Mouse (Mus musculus): Measurements from ENCODE around the gene Chsy1. TPM values are rescaled to one million over a fixed set of nuclear protein-coding genes. Genes with fewer than 3 reads are reported as not detected.

Chsy1 gene
- polyA plus RNA-seq (2015; fragmentation: Nextera tagmentation; extraction: Ambion mirVana), result 10.2 and 12.1 TPM in 2 replicates

- under 1% methylated on average over 84 of the region's 123 CpGs for WGBS
- ATAC-seq (ENCODE audit: insufficient read depth, low FRiP score), result peak; percentile 89
- Histone ChIP-seq H3K9me3 (replicated peaks; ENCODE audit: control insufficient read depth, low read length) (no peaks in the 10 kb centered on the region), H3K27ac (ENCODE audit: low read length) (peak within 1 kb of the TSS; percentile 89), H3K4me3 (replicated peaks; ENCODE audit: low read length) (peak within 1 kb of the TSS; percentile 73), H3K36me3 (ENCODE audit: control insufficient read depth, insufficient read depth, low read length) (no peaks in the 10 kb centered on the region), H3K9ac (ENCODE audit: low read length) (peak within 1 kb of the TSS; percentile 93), H3K4me1 (ENCODE audit: control insufficient read depth, insufficient read depth, low read length) (peaks cover 23% of the 10 kb centered on the region), H3K4me2 (ENCODE audit: low read depth, low read length) (peak within 1 kb of the TSS; percentile 97), H3K27me3 (ENCODE audit: control insufficient read depth, insufficient read depth, low read length) (no peaks in the 10 kb centered on the region)
Observed at GRCm38 (mm10) chr7:66108961-66109854, at the start of gene Chsy1. Chsy1 (plus strand) TSS chr7:66109515.

- peak; percentile 93 for ATAC-seq (ENCODE audit: insufficient read depth, low FRiP score)
- WGBS, result under 1% methylated on average over 64 of the region's 64 CpGs
- Histone ChIP-seq H3K4me2 (ENCODE audit: low read depth, low read length) (peak overlapping the region; percentile 91), H3K4me1 (ENCODE audit: control insufficient read depth, insufficient read depth, low read length) (peaks cover 9% of the 10 kb centered on the region; the same call in 1 of the 2 replicates), H3K27me3 (ENCODE audit: control insufficient read depth, insufficient read depth, low read length) (no peaks in the 10 kb centered on the region), H3K27ac (ENCODE audit: low read length) (peak overlapping the region; percentile 68), H3K36me3 (ENCODE audit: control insufficient read depth, insufficient read depth, low read length) (peaks cover 7% of the 10 kb centered on the region; the same call in 1 of the 2 replicates), H3K4me3 (replicated peaks; ENCODE audit: low read length) (peak overlapping the region; percentile 85), H3K9ac (ENCODE audit: low read length) (peak overlapping the region; percentile 92), H3K9me3 (replicated peaks; ENCODE audit: control insufficient read depth, low read length) (no peaks in the 10 kb centered on the region)
Observed at GRCm38 (mm10) chr7:66060066-66060956, 49.0 kb upstream of the Chsy1 start.

- Histone ChIP-seq H3K4me1 (ENCODE audit: control insufficient read depth, insufficient read depth, low read length) (peaks cover 9% of the 10 kb centered on the region; the same call in 1 of the 2 replicates), H3K27me3 (ENCODE audit: control insufficient read depth, insufficient read depth, low read length) (no peaks in the 10 kb centered on the region), H3K9me3 (replicated peaks; ENCODE audit: control insufficient read depth, low read length) (no peaks in the 10 kb centered on the region), H3K27ac (ENCODE audit: low read length) (no peak overlapping the region; the same call in 1 of the 2 replicates), H3K9ac (ENCODE audit: low read length) (peak overlapping the region; percentile 92), H3K4me3 (replicated peaks; ENCODE audit: low read length) (peak overlapping the region; percentile 85), H3K36me3 (ENCODE audit: control insufficient read depth, insufficient read depth, low read length) (peaks cover 12% of the 10 kb centered on the region; the same call in 1 of the 2 replicates), H3K4me2 (ENCODE audit: low read depth, low read length) (peak overlapping the region; percentile 91)
- WGBS, result 1% methylated on average over 14 of the region's 14 CpGs
- ATAC-seq (ENCODE audit: insufficient read depth, low FRiP score), result no peak
Observed at GRCm38 (mm10) chr7:66061057-66061456, 48.3 kb upstream of the Chsy1 start.

- Histone ChIP-seq H3K9me3 (replicated peaks; ENCODE audit: control insufficient read depth, low read length) (no peaks in the 10 kb centered on the region), H3K36me3 (ENCODE audit: control insufficient read depth, insufficient read depth, low read length) (peaks cover 11% of the 10 kb centered on the region; the same call in 1 of the 2 replicates), H3K27ac (ENCODE audit: low read length) (no peak overlapping the region), H3K27me3 (ENCODE audit: control insufficient read depth, insufficient read depth, low read length) (no peaks in the 10 kb centered on the region), H3K9ac (ENCODE audit: low read length) (no peak overlapping the region), H3K4me3 (replicated peaks; ENCODE audit: low read length) (no peak overlapping the region), H3K4me2 (ENCODE audit: low read depth, low read length) (no peak overlapping the region), H3K4me1 (ENCODE audit: control insufficient read depth, insufficient read depth, low read length) (peaks cover 8% of the 10 kb centered on the region)
- 69% methylated on average over 2 of the region's 2 CpGs for WGBS
- no peak for ATAC-seq (ENCODE audit: insufficient read depth, low FRiP score)
Observed at GRCm38 (mm10) chr7:66076411-66076810, 32.9 kb upstream of the Chsy1 start.

- peaks cover 8% of the 10 kb centered on the region; the same call in 1 of the 2 replicates for H3K36me3 ChIP-seq (ENCODE audit: control insufficient read depth, insufficient read depth, low read length)
- peak within 1 kb of the TSS; percentile 85 for H3K4me2 ChIP-seq (ENCODE audit: low read depth, low read length)
- peak within 1 kb of the TSS; percentile 84 for H3K4me3 ChIP-seq (replicated peaks; ENCODE audit: low read length)
- peak; percentile 100 for ATAC-seq (ENCODE audit: insufficient read depth, low FRiP score)
- H3K27me3 ChIP-seq (ENCODE audit: control insufficient read depth, insufficient read depth, low read length), result no peaks in the 10 kb centered on the region
- peaks cover 14% of the 10 kb centered on the region for H3K4me1 ChIP-seq (ENCODE audit: control insufficient read depth, insufficient read depth, low read length)
- peak within 1 kb of the TSS; percentile 84 for H3K9ac ChIP-seq (ENCODE audit: low read length)
- H3K27ac ChIP-seq (ENCODE audit: low read length), result peak within 1 kb of the TSS; percentile 78
- WGBS, result under 1% methylated on average over 65 of the region's 65 CpGs
- H3K9me3 ChIP-seq (replicated peaks; ENCODE audit: control insufficient read depth, low read length), result no peaks in the 10 kb centered on the region
Observed at GRCm38 (mm10) chr7:66079364-66080230, 29.7 kb upstream of the Chsy1 start, which contains the start of gene Selenos. Selenos (plus strand) TSS chr7:66079649.

GRCm38 (mm10) chr7:66080231-66080613 is 29.1 kb upstream of the Chsy1 start:
- no peaks in the 10 kb centered on the region for H3K9me3 ChIP-seq (replicated peaks; ENCODE audit: control insufficient read depth, low read length)
- peaks cover 14% of the 10 kb centered on the region for H3K4me1 ChIP-seq (ENCODE audit: control insufficient read depth, insufficient read depth, low read length)
- H3K9ac ChIP-seq (ENCODE audit: low read length), result peak overlapping the region; percentile 84
- no peaks in the 10 kb centered on the region for H3K27me3 ChIP-seq (ENCODE audit: control insufficient read depth, insufficient read depth, low read length)
- peaks cover 2% of the 10 kb centered on the region; the same call in 1 of the 2 replicates for H3K36me3 ChIP-seq (ENCODE audit: control insufficient read depth, insufficient read depth, low read length)
- WGBS, result 29% methylated on average over 5 of the region's 5 CpGs
- H3K27ac ChIP-seq (ENCODE audit: low read length), result peak overlapping the region; percentile 78
- no peak for ATAC-seq (ENCODE audit: insufficient read depth, low FRiP score)
- peak overlapping the region; percentile 84 for H3K4me3 ChIP-seq (replicated peaks; ENCODE audit: low read length)
- H3K4me2 ChIP-seq (ENCODE audit: low read depth, low read length), result peak overlapping the region; percentile 85

- Histone ChIP-seq H3K4me3 (replicated peaks; ENCODE audit: low read length) (no peak overlapping the region), H3K27me3 (ENCODE audit: control insufficient read depth, insufficient read depth, low read length) (no peaks in the 10 kb centered on the region), H3K36me3 (ENCODE audit: control insufficient read depth, insufficient read depth, low read length) (peaks cover 5% of the 10 kb centered on the region; the same call in 1 of the 2 replicates), H3K9ac (ENCODE audit: low read length) (no peak overlapping the region), H3K4me2 (ENCODE audit: low read depth, low read length) (no peak overlapping the region), H3K9me3 (replicated peaks; ENCODE audit: control insufficient read depth, low read length) (no peaks in the 10 kb centered on the region), H3K4me1 (ENCODE audit: control insufficient read depth, insufficient read depth, low read length) (peaks cover 14% of the 10 kb centered on the region), H3K27ac (ENCODE audit: low read length) (no peak overlapping the region)
- ATAC-seq (ENCODE audit: insufficient read depth, low FRiP score), result no peak
- WGBS, result 73% methylated on average over 6 of the region's 6 CpGs
Observed at GRCm38 (mm10) chr7:66083757-66084156, 25.6 kb upstream of the Chsy1 start.

GRCm38 (mm10) chr7:66084546-66084945 is 24.8 kb upstream of the Chsy1 start:
- H3K27me3 ChIP-seq (ENCODE audit: control insufficient read depth, insufficient read depth, low read length), result no peaks in the 10 kb centered on the region
- peaks cover 8% of the 10 kb centered on the region; the same call in 1 of the 2 replicates for H3K36me3 ChIP-seq (ENCODE audit: control insufficient read depth, insufficient read depth, low read length)
- H3K4me1 ChIP-seq (ENCODE audit: control insufficient read depth, insufficient read depth, low read length), result peaks cover 14% of the 10 kb centered on the region
- H3K4me2 ChIP-seq (ENCODE audit: low read depth, low read length), result no peak overlapping the region
- no peak overlapping the region for H3K4me3 ChIP-seq (replicated peaks; ENCODE audit: low read length)
- 77% methylated on average over 7 of the region's 7 CpGs for WGBS
- H3K27ac ChIP-seq (ENCODE audit: low read length), result no peak overlapping the region
- H3K9me3 ChIP-seq (replicated peaks; ENCODE audit: control insufficient read depth, low read length), result no peaks in the 10 kb centered on the region
- H3K9ac ChIP-seq (ENCODE audit: low read length), result no peak overlapping the region
- ATAC-seq (ENCODE audit: insufficient read depth, low FRiP score), result no peak

Measured in stomach, embryonic 16.5 days (tissue).